Mouse (Mus musculus) testis, postnatal 10 days (tissue): ENCODE data around the gene Blvrb.
A peak's percentile ranks its signal among the peaks of the same experiment; 100 is the strongest.

Experiments used
- DNase-seq: peaks from one replicate; pipeline ENCODE4 v3.0.0; 2021; ENCODE audit warnings: low spot score

The Blvrb gene

GRCm38 (mm10) chr7:27448421-27449206, 836 bp downstream of the Blvrb start:
- peak; percentile 76 for DNase-seq

DNA sequence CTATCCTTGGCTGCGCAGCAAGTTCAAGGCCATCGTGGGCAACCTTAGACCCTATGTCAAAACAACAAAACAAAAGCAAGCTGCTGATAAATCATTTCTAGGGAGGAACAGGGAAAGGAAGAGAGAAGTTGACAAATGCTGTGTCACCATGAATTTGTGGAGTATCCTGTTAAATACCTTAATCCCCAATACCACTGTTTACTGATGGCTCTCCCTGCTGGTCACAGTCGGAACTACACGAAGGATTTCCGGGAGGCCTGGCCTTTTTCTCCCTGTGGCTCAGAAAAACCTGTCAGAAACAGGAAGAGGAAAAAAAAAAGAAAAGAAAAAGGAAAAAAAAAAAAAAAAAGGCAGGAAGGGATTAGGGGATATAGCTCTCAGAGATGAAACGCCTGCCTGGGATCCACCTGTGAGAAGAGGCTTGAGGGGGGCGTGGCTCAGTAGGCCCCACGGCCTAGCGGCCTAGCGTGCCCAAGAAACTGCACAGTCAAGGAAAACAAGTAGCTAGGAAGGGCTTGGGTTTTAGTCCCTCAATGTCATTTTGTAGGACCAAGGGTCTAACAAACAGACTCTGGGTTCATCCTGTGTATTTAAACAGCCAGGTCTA, 1.6 kb downstream of the Blvrb start:
- peak; percentile 91 for DNase-seq

- no peak for DNase-seq
Measured at GRCm38 (mm10) chr7:27451359-27451758, 3.6 kb downstream of the Blvrb start.

- DNase-seq: no peak
Measured at GRCm38 (mm10) chr7:27452206-27452770, 4.5 kb downstream of the Blvrb start.

DNA sequence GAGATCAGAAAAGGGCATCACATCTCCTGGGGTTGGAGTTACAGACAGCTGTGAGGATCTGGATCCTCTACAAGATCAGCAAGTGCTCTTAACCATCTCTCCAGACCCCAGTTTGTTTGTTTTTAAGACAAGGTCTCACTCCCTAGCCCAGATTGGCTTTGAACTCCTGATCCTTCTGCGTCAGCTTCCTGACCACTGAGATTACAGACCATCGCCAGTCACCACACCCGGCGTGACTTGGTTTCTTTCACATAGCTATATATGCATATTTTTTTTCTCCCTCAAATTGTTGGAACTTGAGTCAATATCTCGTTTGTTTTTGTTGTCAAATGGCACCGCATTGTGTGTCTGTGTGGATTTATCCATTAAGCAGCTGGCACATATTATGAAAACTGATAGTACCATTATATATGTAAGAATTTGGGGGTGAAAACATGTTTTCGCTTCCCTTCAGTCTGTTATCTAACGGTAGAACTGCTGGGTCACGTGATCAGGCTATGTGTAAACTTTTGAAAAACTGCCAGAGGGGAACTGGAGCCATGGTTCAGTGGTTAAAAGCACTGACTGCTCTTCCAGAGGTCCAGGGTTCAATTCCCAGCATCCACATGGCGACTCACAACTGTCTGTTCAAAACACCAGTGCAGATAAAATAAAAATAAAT, 6.8 kb downstream of the Blvrb start:
- no peak for DNase-seq

DNA sequence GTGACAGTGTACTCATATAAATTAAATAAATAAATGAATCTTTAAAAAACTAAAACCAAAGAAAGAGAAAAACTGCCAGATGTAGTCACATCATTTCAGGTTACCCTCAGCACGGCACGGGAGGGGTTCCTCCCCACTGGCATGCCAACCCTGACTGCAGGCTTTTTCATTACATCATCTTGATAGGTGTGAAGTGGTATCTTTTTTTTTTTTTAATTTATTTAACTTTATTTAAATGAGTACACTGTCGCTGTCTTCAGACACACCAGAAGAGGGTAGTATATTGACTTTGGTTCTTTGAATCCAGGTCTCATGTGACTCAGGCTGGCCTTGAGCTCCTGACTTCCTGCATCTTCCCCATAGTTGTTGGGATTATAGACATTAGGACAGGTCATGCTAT, 7.5 kb downstream of the Blvrb start:
- DNase-seq: no peak

DNA sequence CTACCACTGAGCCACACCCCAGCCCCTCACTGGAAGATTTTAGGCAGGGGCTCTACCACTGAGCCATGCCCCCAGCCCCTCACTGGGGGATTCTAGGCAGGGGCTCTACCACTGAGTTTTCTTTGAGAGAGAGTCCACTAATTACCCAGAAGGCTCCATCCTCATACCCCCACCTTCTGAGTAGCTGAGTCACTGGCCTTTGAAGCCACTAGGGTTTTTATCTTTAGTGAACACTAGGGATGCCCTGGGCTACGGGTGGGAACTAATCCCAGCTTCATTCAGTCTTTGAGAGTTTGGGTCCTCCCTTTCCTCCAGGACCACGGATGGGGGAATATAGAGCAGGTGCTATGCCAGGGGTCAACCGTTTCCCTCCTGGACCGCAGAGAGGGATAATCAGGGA, 10.8 kb downstream of the Blvrb start:
- no peak for DNase-seq

GRCm38 (mm10) chr7:27459640-27460039, 11.9 kb downstream of the Blvrb start:
- DNase-seq: no peak

DNA sequence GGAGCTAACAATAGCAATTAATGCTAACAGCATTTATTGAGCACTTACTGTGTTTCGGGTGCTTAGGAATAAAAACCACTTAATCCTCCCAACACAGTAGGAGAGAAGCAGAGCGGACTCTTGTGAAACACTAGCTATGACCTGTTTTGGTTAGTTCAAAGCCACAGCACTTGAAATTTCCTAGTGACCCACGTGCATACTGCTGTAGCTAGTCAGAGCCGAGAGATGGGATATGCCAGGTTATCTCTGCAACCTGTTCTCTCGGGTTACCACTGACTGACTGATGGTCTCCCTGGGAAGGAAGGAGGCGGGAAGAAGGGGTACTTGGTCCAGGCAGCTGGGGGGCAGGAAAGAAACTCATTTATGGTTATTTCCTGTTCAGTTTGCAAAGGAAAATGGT, 12.7 kb downstream of the Blvrb start:
- no peak for DNase-seq

DNA sequence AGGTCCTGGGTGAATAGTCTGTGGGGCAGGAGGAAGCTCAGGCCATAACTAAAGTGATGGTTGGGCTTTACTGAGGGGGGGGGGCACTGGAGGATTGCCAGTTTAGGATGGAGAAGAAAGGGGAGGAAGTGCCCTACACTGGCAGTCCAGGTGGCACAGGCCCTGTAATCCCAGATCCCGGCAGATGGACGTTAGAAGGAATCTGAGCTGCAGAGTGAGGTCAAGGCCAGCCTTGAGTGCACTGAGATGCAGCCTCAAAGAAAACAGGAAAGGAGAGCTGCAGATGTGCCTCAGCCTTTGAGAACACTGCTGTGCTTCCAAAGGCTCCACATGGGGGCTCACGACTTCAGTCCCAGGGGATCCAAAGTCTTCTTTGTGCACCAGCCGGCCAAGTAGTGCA, 19.9 kb downstream of the Blvrb start:
- DNase-seq: peak; percentile 65

DNA sequence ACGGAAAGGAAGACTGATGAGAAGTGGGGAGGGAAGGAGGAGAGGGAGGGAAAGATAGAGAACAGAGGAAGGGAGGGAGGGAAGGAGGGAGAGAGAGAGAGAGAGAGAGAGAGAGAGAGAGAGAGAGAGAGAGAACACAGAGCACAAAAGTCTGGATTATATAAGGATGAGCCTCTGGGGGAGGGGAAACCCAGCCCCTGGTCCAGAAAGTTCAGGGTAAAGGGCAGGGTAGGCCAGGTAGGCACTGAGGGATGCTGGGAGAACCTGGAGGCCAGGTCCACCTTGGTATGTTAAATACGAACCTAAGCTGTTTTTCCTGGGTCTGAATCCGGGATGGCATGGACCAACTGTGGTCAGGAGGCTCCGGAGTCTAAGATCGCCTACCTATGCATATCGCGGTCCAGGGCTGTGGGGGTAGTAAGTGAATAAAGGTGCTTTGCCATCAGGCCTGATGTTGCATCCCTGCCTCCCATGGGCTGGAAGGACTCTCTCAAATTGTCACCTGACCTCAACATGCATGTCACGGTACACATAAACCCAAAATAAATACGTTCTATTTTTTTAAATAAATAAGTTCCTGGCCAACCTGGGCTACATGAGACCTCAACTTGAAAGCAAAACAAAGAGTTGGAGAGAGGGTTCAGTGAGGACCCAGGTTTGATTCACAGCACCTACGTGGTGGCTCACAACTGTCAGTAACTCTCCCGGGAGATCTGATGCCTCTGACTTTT, 23.8 kb downstream of the Blvrb start:
- DNase-seq: no peak

DNA sequence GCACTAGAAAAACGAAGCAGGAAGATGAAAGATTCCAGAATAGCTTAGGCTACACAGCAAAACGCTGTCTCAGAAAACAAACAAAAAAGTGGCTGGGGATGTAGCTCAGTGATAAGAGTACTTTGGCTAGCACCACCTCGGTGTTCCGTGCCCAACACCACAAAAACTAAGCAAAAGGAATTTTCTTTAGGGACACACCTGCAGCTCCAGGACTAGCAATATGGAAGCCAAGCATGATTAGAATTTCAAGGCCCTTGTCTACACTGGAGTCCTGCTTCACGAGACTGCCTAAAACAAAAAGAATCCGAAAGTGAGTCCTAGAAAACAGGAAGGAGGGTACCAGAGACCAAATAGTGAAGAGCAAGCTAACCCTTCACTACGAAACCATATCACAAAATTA, 24.8 kb downstream of the Blvrb start:
- DNase-seq: no peak

DNA sequence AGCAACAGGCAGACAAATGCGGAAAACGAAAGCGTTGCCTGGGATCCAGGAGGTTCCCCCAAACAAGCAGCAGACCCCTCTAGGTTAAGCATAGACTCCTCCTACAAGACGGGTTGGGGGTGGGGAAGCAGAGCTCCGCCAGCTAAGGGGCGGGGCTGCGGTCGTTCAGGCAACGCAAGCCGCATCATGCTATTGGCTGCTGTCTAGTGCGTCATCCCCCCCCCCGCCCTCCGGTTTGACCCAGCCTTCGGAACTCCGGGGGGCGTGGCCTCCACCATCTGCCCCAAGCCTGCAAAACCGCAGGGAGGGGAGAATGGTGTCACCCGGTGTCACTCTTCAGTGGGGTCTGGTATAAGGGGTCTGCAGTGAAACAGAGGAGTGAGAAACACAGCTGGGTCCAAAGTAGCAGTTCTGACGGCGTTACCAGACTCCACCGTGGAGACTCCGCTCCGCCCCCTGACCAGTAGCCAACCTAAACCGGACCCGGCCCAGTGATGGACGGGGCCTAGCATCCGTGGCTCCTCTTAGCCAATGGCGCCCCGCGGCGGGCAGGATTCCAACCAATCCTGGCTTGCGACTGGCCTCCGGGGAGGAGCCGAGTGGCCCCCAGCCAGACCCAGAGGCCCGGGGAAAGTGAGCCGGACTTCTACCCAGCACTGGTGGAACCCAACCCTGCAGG, 25.5 kb downstream of the Blvrb start, which contains the start of gene Sertad3:
TSS of gene Sertad3 (plus strand) at position 613 of the 679 bp plus-strand sequence.
- peak; percentile 100 for DNase-seq

GRCm38 (mm10) chr7:27473835-27474489, 26.2 kb downstream of the Blvrb start:
- DNase-seq: no peak

DNA sequence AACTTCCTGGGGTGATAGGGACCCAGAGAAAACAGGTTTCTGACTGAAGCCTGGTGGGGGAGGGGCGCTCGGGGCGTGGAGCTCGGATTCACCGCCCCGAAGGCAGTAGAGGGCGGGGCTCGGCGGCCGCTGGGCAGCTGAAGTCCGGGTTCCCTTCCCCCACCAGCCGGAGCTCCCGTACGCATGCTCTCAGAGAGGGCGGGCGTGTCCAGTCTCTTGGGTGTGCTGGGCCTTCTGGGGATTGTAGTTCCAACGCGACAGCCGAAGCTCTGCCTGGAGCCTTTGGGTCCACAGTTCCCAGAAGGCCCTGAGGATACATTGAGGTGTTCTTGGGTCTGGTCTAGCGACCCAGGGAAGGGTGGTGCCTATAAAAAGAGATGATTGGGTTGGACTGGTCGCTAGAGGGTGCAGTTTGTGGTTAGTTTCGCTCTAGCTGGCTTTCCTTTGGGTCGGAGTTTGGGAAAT, 26.7 kb downstream of the Blvrb start:
- DNase-seq: peak; percentile 99

DNA sequence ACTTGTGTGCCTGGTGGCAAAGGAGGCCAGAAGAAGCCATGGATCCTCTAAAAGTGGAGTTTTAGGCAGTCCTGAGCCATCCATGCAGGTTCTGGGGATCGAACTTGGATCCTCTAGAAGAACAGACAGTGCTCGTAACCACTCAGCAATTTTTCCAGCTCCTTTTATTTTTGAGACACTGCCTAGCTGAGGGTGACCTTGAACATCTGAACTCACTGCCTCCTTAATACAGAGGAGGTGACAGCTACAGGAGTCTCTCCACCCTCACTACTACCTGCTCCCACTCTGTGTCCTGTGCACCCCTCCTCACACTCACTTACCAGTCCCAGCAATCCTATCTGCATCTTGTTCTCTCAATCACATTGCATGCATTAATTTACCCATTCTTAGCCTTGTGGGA, 27.8 kb downstream of the Blvrb start:
- DNase-seq: no peak

- no peak for DNase-seq
Measured at GRCm38 (mm10) chr7:27476098-27476635, 28.4 kb downstream of the Blvrb start.

DNA sequence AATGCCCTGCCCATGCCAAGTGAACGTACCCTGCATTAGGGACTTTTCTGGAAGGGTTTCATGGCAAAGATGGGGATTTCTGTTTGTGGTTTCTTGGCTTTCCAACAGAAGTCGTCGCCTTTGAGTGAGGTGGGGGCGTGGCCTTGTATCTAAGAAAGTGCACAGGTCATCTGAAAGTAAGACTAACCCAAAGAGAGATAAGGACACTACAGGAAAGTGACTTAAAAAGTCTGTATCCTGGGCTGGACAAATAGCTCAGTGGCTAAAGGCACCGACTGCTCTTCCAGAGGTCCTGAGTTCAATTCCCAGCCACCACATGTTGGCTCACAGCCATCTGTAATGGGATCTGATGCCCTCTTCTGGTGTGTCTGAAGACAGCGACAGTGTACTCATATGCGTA, 30.8 kb downstream of the Blvrb start:
- no peak for DNase-seq

DNA sequence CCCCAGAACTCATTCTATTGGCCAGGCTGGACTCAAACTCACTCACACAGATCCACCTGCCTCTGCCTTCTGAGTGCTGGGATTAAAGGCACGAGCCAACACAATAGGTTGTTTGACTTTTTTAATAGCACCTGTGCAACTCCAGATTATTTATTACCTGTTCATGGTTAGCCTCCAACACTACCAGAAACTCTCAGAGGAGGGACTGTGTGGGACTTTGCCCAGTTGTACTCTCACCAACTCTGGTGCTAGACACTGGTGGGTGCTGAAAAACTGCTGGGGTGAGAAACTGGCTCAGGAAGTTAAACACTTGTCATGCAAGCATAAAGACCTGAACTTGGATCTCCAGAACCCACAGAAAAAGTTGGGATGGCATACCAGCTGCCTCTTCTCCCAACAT, 32.0 kb downstream of the Blvrb start:
- no peak for DNase-seq

GRCm38 (mm10) chr7:27480506-27480905, 32.7 kb downstream of the Blvrb start:
- DNase-seq: no peak
